Mouse (Mus musculus): Measurements from ENCODE around the gene Syt5. TPM values are rescaled to one million over a fixed set of nuclear protein-coding genes. Genes with fewer than 3 reads are reported as not detected.
"Not testable (repeated sequence)": the region's sequence is repeated elsewhere in the genome, so short reads cannot be mapped to it uniquely, and the experiment has no call there.

The Syt5 gene
- 4.8 and 5.7 TPM in 2 replicates for polyA plus RNA-seq (2015; fragmentation: Nextera tagmentation; extraction: Ambion mirVana)

DNA sequence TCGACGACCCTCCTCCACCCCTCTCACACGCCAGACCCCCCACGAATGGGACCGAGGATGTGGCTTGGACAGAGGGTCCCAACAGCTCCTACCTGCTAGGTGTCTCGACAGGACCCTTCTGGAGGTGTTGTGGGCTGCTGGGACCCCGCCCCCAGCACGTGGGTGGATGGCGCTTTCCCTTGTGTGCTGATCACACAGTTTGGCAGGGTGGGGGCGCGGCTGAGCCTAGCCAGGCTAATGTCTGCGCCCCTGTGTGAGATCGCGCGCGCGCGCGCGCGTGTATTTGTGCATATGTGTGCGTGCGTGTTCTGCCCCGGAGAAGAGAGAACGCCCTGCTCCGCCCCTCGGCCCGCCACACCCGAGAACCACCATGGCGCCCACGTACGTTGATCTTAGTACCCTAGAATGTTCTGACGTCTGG, at the start of gene Syt5:
Syt5 (minus strand) TSS at position 321 of the 421 bp plus-strand sequence.
- Histone ChIP-seq H3K36me3 (no peaks in the 10 kb centered on the region), H3K9me3 (no peaks in the 10 kb centered on the region), H3K27ac (no peak within 1 kb of the TSS), H3K4me3 (peak within 1 kb of the TSS; percentile 26), H3K4me1 (peaks cover 12% of the 10 kb centered on the region; the same call in 1 of the 2 replicates), H3K4me2 (peak within 1 kb of the TSS; percentile 67), H3K9ac (peak within 1 kb of the TSS; percentile 30; the same call in 1 of the 2 replicates), H3K27me3 (peaks cover 4% of the 10 kb centered on the region; the same call in 1 of the 2 replicates)
- 4% methylated on average over 33 of the region's 33 CpGs for WGBS
- ATAC-seq (ENCODE audit: borderline replicate concordance, extremely low read depth, low FRiP score, low TSS enrichment) = peak; percentile 19; the same call in 1 of the 2 replicates

DNA sequence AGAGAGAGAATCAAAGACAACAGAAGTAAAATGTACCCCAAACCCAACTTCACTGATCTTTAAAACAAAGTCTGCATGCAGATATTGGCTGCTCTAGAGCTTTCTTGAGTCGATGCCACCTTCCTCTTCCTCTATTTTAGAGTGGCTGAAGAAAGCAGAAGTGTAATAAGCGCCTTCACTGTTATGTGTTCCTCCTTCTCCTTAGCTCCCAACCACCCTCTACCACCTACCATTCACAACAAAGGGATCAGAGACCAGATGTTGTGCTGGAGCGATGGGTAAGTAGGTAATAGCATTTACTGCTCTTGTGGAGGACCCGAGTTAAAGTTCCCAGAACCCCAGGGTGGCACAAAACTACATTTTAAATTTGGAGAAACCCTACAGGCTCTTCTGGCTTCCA, 49.7 kb upstream of the Syt5 start:
- H3K9ac ChIP-seq; H3K36me3 ChIP-seq; H3K4me3 ChIP-seq; H3K27me3 ChIP-seq; H3K4me1 ChIP-seq; H3K4me2 ChIP-seq; H3K9me3 ChIP-seq; H3K27ac ChIP-seq; ATAC-seq (ENCODE audit: borderline replicate concordance, extremely low read depth, low FRiP score, low TSS enrichment): not testable (repeated sequence)
- WGBS = 61% methylated on average over 4 of the region's 4 CpGs

DNA sequence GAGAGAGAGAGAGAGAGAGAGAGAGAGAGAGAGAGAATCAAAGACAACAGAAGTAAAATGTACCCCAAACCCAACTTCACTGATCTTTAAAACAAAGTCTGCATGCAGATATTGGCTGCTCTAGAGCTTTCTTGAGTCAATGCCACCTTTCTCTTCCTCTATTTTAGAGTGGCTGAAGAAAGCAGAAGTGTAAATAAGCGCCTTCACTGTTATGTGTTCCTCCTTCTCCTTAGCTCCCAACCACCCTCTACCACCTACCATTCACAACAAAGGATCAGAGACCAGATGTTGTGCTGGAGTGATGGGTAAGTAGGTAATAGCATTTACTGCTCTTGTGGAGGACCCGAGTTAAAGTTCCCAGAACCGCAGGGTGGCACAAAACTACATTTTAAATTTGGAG, 34.1 kb upstream of the Syt5 start:
- not testable (repeated sequence) for H3K27me3 ChIP-seq; H3K4me3 ChIP-seq; H3K36me3 ChIP-seq; H3K9ac ChIP-seq; ATAC-seq (ENCODE audit: borderline replicate concordance, extremely low read depth, low FRiP score, low TSS enrichment); H3K27ac ChIP-seq; H3K4me1 ChIP-seq; H3K9me3 ChIP-seq; H3K4me2 ChIP-seq
- WGBS = 71% methylated on average over 3 of the region's 3 CpGs

DNA sequence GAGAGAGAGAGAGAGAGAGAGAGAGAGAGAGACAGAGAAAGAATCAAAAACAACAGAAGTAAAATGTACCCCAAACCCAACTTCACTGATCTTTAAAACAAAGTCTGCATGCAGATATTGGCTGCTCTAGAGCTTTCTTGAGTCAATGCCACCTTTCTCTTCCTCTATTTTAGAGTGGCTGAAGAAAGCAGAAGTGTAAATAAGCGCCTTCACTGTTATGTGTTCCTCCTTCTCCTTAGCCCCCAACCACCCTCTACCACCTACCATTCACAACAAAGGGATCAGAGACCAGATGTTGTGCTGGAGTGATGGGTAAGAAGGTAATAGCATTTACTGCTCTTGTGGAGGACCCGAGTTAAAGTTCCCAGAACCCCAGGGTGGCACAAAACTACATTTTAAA, 25.0 kb upstream of the Syt5 start:
- H3K9me3 ChIP-seq; ATAC-seq (ENCODE audit: borderline replicate concordance, extremely low read depth, low FRiP score, low TSS enrichment); H3K4me2 ChIP-seq; H3K27ac ChIP-seq; H3K4me3 ChIP-seq; H3K27me3 ChIP-seq; H3K4me1 ChIP-seq; H3K36me3 ChIP-seq; H3K9ac ChIP-seq: not testable (repeated sequence)
- WGBS = 51% methylated on average over 2 of the region's 2 CpGs

DNA sequence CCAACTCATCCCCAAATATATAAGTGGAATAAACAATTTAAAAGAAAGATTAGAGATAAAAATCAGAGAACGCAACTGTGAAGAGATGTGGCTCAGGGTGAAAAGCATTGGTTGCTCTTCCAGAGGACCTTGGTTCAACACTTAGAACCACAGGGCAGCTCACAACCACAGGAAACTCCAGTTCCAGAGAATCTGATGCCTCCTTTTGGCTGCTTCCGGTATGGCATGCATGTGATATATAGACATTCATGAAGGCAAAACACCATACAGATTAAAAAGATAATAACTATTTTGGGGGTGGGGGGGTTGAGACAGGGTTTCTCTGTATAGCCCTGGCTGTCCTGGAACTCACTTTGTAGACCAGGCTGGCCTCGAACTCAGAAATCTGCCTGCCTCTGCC, 15.3 kb upstream of the Syt5 start:
- no peaks in the 10 kb centered on the region for H3K9me3 ChIP-seq
- H3K9ac ChIP-seq = no peak overlapping the region
- no peak overlapping the region for H3K27ac ChIP-seq
- ATAC-seq (ENCODE audit: borderline replicate concordance, extremely low read depth, low FRiP score, low TSS enrichment) = no peak
- H3K27me3 ChIP-seq = no peaks in the 10 kb centered on the region
- no peak overlapping the region for H3K4me2 ChIP-seq
- no peaks in the 10 kb centered on the region for H3K4me1 ChIP-seq
- WGBS = 75% methylated on average over 3 of the region's 3 CpGs
- no peaks in the 10 kb centered on the region for H3K36me3 ChIP-seq
- H3K4me3 ChIP-seq = no peak overlapping the region

DNA sequence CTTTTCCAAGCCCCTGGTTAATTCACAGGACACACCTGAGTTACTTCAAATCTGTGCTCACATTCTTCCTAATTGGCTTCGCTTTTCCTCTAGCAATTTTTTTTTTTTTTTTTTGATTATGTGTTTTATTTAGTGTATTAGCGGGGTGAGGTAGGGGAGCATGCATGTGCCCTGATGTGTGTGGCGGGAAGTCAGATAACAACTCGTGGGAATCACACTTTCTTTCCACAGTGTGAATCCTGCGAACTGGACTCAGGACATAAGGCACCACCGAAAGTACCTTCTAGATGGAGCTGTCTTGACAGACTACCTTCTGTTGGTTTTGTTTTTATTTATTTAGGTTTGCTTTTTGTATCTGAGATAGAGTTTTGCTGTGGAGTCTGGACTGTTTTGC, 9.8 kb upstream of the Syt5 start:
- 0 out of 2 replicates have a peak, but pooled peaks cover 3% of the 10 kb centered on the region for H3K27me3 ChIP-seq

DNA sequence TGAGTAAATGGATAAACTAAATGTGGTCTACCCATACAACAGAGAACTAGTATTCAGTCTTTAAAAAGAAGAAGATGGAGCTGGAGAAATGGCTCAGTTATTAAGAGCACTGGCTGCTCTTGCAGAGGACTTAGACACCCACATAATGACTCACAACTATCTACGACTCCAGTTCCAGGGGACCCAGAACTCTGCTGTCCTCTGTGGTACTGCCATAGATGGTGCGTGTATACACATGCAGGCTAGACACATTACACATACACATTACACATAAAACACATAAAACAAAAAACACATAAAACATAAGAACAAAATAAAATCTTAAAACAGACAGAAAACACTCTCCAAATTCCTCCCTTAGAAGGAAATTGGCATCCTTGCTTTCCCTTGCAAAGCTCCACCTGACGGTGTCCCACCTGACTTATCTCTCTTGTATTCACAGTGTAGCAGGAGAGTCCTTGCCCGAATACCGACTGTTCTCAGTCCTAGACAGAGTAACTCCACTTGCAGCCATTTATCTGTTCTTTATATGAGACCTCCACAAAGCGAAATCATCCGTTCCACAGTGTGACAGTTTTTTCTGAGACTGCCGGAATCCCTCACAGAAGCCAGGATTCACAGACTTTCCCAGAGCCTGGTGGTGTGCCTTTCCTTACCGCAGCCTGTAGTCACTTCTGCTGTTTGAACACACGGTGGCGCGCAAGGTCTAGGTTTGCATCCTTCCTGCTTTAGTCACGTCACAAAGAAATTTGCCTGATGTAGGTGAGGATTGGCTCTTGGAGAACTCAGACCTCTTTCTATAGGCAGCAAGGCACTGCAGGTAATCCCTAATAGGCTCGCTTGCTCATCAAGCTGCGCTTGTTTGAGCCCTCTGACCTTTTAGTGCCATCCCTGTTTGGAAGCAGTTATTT, 9.2 kb upstream of the Syt5 start:
- no peak overlapping the region for H3K4me2 ChIP-seq
- WGBS = 22% methylated on average over 15 of the region's 15 CpGs

More for the DNA sequence above, 9.8 kb upstream of the Syt5 start:
- Histone ChIP-seq H3K27ac (no peak overlapping the region), H3K36me3 (no peaks in the 10 kb centered on the region), H3K4me3 (no peak overlapping the region), H3K4me1 (no peaks in the 10 kb centered on the region), H3K4me2 (no peak overlapping the region), H3K9ac (no peak overlapping the region), H3K9me3 (no peaks in the 10 kb centered on the region)
- 55% methylated on average over 6 of the region's 6 CpGs for whole genome bisulfite sequencing
- no peak for ATAC-seq (ENCODE audit: borderline replicate concordance, extremely low read depth, low FRiP score, low TSS enrichment)

DNA sequence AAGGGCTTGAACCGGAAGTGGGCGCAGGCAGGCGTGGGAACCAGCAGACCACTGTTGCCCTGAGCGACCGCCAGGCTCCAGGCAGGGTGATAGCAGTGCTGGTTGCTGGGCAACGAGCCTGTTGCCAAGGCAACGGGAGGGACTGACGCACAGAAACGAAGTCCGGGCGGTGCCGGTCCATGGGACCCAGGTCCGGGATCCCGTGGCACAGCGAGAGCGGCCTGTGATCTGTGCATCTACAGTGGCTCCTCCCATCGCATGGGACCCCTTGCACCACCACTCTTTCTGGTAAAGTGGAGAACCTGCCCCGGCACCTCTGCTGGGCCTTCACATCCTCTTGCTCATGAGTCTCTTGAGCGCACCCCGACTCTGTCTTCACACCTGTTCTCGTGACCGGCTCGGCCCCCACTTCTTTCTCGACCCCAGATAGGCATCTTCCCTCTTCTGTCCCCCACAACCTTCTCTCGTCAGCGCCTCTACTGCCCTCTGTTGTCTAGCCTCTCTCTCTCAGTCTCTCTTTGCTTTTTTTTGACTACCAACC, 680 bp downstream of the Syt5 start:
- Histone ChIP-seq H3K4me2 (peak overlapping the region; percentile 67), H3K9me3 (no peaks in the 10 kb centered on the region), H3K27me3 (peaks cover 4% of the 10 kb centered on the region; the same call in 1 of the 2 replicates), H3K4me1 (peaks cover 12% of the 10 kb centered on the region; the same call in 1 of the 2 replicates), H3K27ac (no peak overlapping the region), H3K36me3 (no peaks in the 10 kb centered on the region), H3K9ac (no peak overlapping the region), H3K4me3 (peak overlapping the region; percentile 26)
- 2% methylated on average over 26 of the region's 26 CpGs for WGBS
- ATAC-seq (ENCODE audit: borderline replicate concordance, extremely low read depth, low FRiP score, low TSS enrichment) = peak; percentile 63; the same call in 1 of the 2 replicates

More for the DNA sequence above, 9.2 kb upstream of the Syt5 start:
- H3K27me3 ChIP-seq = 0 out of 2 replicates have a peak, but pooled peaks cover 3% of the 10 kb centered on the region
- no peak overlapping the region for H3K4me3 ChIP-seq
- no peak overlapping the region for H3K9ac ChIP-seq
- peak; percentile 73 for ATAC-seq (ENCODE audit: borderline replicate concordance, extremely low read depth, low FRiP score, low TSS enrichment)
- H3K27ac ChIP-seq = no peak overlapping the region
- no peaks in the 10 kb centered on the region for H3K9me3 ChIP-seq
- no peaks in the 10 kb centered on the region for H3K36me3 ChIP-seq
- H3K4me1 ChIP-seq = no peaks in the 10 kb centered on the region

DNA sequence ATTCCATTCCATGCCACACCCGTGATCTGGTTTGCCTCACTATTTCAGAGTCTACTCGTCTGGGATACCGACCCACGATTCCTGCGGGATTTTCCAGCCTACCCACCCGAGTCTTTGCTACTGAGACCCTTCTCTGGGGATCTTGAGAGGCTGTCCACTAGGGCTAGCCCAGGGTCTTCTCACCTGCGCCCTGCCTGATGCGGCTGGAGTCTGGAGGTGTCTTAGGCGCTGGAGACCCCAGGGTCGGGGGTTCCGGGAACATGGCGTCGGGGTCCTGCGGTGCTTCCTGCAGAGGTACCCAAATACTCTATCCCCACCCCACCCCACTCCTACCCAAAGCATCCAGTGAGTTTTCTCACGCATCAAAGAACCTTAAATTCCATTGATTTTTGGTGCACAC, 1.3 kb downstream of the Syt5 start:
- no peak for ATAC-seq (ENCODE audit: borderline replicate concordance, extremely low read depth, low FRiP score, low TSS enrichment)
- Histone ChIP-seq H3K9ac (no peak overlapping the region), H3K27me3 (peaks cover 4% of the 10 kb centered on the region; the same call in 1 of the 2 replicates), H3K4me1 (peaks cover 12% of the 10 kb centered on the region; the same call in 1 of the 2 replicates), H3K36me3 (no peaks in the 10 kb centered on the region), H3K4me3 (0 out of 2 replicates have a peak overlapping the region, but pooled peaks have one; percentile 26), H3K9me3 (no peaks in the 10 kb centered on the region), H3K4me2 (peak overlapping the region; percentile 67; the same call in 1 of the 2 replicates), H3K27ac (no peak overlapping the region)
- WGBS = 70% methylated on average over 15 of the region's 15 CpGs

DNA sequence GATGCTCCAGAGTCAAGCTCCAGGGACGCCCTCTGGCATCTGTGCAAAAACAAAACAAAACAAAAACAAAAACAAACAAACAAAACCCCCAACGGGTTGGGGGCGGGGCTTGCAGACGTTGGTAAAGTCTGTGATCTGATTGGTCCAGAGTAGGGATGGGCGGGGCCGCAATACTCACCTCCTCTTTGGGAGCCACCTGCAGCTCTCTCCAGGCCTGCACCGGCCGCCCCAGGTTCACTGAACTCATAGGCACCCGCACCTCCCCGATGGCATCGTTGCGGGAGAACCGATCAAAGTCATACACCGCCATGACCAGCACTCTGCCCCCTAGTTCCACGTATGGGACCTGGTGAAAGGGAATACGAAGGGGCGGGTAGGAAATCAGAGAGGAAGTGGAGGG, 5.3 kb downstream of the Syt5 start:
- H3K27me3 ChIP-seq = peaks cover 4% of the 10 kb centered on the region; the same call in 1 of the 2 replicates
- WGBS = 33% methylated on average over 17 of the region's 17 CpGs
- no peak overlapping the region for H3K4me3 ChIP-seq
- H3K27ac ChIP-seq = no peak overlapping the region
- H3K9me3 ChIP-seq = no peaks in the 10 kb centered on the region
- peaks cover 8% of the 10 kb centered on the region; the same call in 1 of the 2 replicates for H3K4me1 ChIP-seq
- no peak for ATAC-seq (ENCODE audit: borderline replicate concordance, extremely low read depth, low FRiP score, low TSS enrichment)
- no peaks in the 10 kb centered on the region for H3K36me3 ChIP-seq
- no peak overlapping the region for H3K9ac ChIP-seq
- no peak overlapping the region for H3K4me2 ChIP-seq

DNA sequence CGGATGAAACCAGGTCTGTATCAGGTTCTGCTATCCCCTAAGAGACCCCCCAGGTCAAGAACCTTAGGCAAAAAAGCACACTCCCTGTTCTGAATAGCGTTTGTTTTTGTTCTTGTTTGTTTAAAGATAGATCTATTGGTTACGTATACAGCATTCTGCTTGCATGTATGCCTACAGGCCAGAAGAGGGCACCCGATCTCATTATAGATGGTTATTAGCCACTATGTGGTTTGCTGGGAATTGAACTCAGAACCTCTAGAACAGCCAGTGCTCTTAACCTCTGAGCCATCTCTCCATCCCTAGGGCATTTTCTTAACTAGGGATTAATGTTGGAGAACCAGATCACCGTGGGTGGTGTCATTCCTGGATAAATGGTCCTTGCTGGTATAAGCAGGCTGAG, 6.0 kb downstream of the Syt5 start:
- Histone ChIP-seq H3K4me1 (peaks cover under 1% of the 10 kb centered on the region; the same call in 1 of the 2 replicates), H3K9me3 (no peaks in the 10 kb centered on the region), H3K27ac (no peak overlapping the region), H3K4me3 (no peak overlapping the region), H3K27me3 (peaks cover under 1% of the 10 kb centered on the region; the same call in 1 of the 2 replicates), H3K9ac (no peak overlapping the region), H3K36me3 (no peaks in the 10 kb centered on the region), H3K4me2 (no peak overlapping the region)
- 56% methylated on average over 5 of the region's 5 CpGs for WGBS
- no peak for ATAC-seq (ENCODE audit: borderline replicate concordance, extremely low read depth, low FRiP score, low TSS enrichment)

DNA sequence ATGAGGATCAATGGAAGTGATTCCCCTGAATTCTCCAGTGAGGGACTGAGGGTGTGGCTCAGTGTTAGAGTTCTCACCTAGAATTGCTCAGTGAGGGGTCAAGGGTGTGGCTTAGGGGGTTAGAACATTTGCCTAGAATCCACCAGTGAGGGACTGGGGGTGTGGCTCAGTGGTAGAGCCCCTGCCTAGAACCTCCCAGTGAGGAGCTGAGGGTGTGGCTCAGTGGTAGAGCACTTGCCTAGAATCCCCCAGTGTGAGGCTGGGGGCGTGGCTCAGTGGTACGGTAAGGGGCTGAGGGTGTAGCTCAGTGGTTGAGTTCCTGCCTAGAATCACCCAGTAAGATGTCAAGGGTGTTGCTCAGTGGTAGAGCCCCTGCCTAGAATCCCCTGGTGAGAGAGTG, 8.3 kb downstream of the Syt5 start:
- ATAC-seq (ENCODE audit: borderline replicate concordance, extremely low read depth, low FRiP score, low TSS enrichment) = no peak
- Histone ChIP-seq H3K4me3 (no peak overlapping the region), H3K9me3 (no peaks in the 10 kb centered on the region), H3K27ac (no peak overlapping the region), H3K4me1 (no peaks in the 10 kb centered on the region), H3K27me3 (no peaks in the 10 kb centered on the region), H3K9ac (no peak overlapping the region), H3K36me3 (no peaks in the 10 kb centered on the region), H3K4me2 (no peak overlapping the region)
- 71% methylated on average over 2 of the region's 2 CpGs for WGBS

Measured in lung, embryonic 15.5 days (tissue).